Mouse (Mus musculus) E14TG2a.4 (cell line): ENCODE results near the gene Gm44579.

ENCODE experiments used
- CTCF ChIP-seq: conservative IDR thresholded peaks from 2 replicates; pipeline ENCODE4 v1.5.1; 2014; ENCODE audit warnings: low read length
- NANOG ChIP-seq: IDR thresholded peaks from 2 replicates; pipeline ENCODE4 v1.6.1; 2014; ENCODE audit warnings: borderline replicate concordance, low read length, mixed read lengths
- POU5F1 ChIP-seq: IDR thresholded peaks from 2 replicates; pipeline ENCODE4 v1.6.1; 2014; ENCODE audit warnings: low read length, borderline replicate concordance

DNA sequence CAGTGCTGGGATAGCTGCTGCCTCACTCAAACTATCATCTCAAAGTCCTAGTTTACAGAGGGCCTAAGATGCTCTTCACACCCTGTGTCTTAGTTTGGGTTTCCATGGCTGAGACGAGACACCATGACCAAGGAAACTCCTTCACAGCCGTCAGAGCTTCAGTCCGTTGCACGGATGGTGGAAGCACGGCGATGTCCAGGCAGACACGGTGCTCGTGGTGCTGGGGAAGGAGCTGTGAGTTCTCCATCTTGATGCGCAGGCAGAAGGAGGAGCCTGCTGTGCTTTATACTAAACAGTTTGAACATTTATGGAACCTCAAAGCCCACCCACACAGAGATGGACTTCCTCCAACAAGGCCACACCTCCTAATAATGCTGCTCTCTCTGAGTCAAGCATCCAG, 83.9 kb downstream of the Gm44579 start:
- TF ChIP-seq CTCF (no peak), POU5F1 (no peak), NANOG (no peak)
